Mouse (Mus musculus): ENCODE measurements around the gene Gm5129.
"Not testable (repeated sequence)": the region's sequence is repeated elsewhere in the genome, so short reads cannot be mapped to it uniquely, and the experiment has no call there.

Gene Gm5129

GRCm38 (mm10) chr5:29735557-29736061 lies at the start of gene Gm5129, which contains the start of gene Dnajb6:
Gm5129 (minus strand) TSS chr5:29735936.
Dnajb6 (plus strand) TSS chr5:29735688.
- peak; percentile 88 for DNase-seq (ENCODE audit: low read depth)

- DNase-seq (ENCODE audit: low read depth), result not testable (repeated sequence)
Observed at GRCm38 (mm10) chr5:29784906-29785305, 49.2 kb upstream of the Gm5129 start.

- DNase-seq (ENCODE audit: low read depth), result no peak
Observed at GRCm38 (mm10) chr5:29782261-29782660, 46.5 kb upstream of the Gm5129 start.

- DNase-seq (ENCODE audit: low read depth), result not testable (repeated sequence)
Observed at GRCm38 (mm10) chr5:29779733-29780132, 44.0 kb upstream of the Gm5129 start.

DNA sequence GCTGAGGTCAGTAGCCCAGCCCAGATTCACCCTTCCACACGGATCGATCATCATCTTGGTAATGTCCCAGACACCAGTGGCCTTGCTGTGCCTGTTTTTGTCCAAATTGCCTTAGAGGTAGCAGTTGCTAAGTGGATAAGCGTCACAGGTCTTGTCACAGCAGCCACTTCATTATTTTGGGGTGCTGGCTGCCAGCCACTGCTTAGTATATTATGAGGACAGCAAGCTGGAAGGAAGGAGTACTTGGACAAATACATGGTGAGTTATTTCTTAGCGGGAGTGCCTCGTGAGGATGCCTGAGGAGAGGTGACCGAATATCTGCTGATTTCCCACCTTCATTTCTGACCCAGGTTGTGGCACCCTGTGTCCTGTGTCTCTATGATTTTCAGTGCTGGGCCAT lies 42.3 kb upstream of the Gm5129 start:
- no peak for DNase-seq (ENCODE audit: low read depth)

GRCm38 (mm10) chr5:29775437-29775836 lies 39.7 kb upstream of the Gm5129 start:
- no peak for DNase-seq (ENCODE audit: low read depth)

GRCm38 (mm10) chr5:29773460-29774150 lies 37.9 kb upstream of the Gm5129 start:
- DNase-seq (ENCODE audit: low read depth), result no peak

DNA sequence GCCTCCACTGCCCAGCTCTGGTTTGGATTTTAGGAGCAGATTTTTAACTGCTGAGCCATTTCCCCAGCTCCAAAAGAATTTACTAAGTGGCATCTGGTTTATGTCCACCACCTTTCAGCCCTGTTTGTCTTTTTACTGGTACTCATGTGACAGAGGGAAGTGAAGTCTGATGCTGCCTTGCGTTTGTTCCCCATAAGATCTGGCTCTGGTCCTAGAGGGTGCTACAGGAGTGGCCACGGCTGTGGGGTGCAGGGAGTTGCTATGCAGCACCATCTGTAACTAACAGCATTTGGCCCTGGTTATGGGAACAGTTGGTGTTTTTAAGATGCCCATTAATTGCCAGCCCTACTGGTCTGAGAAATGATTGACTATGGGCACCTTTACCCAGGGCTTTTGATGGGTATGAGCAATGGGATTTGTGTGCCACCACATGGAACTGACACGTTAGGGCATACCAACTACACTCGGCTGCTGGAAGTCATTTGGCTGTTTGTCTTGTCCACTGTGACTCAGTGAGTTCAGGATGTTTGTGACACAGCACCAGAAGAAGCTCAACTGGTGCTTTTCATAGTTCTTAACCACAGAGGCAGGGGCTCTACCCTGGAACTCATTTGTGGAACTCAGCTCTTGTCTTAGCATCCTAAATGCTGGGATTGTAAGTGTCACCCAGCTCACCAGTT lies 37.1 kb upstream of the Gm5129 start:
- DNase-seq (ENCODE audit: low read depth), result no peak

GRCm38 (mm10) chr5:29772038-29772437 lies 36.3 kb upstream of the Gm5129 start:
- no peak for DNase-seq (ENCODE audit: low read depth)

- DNase-seq (ENCODE audit: low read depth), result peak; percentile 9
Observed at GRCm38 (mm10) chr5:29770935-29771334, 35.2 kb upstream of the Gm5129 start.

GRCm38 (mm10) chr5:29759318-29759717 lies 23.6 kb upstream of the Gm5129 start:
- no peak for DNase-seq (ENCODE audit: low read depth)

DNA sequence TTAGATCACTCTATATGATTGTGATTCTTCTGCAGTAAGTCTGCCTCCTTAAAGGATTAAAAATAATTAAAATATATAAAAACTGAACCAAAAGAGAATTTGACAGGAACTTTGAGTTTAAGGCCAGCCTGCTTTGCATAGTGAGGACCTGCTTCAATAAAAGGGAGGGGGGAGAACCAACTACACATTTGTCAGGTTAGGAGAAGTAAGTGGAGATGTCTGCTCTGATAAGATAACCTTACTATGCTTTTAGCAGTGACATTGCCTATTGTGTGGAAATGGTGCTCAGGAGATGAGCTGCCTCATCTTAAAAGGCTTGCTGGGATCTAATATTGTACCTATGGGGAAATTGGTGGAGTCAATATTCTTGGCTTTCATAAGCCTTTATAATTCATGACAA lies 17.2 kb upstream of the Gm5129 start:
- DNase-seq (ENCODE audit: low read depth), result no peak

DNA sequence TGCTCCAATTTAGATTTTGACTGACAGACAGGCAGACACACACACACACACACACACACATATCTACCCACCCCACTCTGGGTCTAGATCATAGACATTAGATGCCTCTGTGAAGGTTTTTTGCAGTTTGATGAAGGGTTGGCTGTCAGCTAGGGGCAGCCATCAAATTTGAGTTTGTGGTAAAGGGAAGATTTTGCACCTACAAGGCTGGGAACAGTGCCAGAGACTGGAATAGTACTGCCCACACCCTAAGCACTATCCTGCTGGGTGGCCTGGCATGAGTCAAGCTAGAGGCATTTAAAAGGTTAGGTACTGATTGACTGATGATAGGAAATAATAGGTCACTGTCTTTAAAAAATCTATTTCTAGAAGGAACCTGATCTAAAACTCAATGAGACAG lies 15.6 kb upstream of the Gm5129 start:
- DNase-seq (ENCODE audit: low read depth), result no peak

DNA sequence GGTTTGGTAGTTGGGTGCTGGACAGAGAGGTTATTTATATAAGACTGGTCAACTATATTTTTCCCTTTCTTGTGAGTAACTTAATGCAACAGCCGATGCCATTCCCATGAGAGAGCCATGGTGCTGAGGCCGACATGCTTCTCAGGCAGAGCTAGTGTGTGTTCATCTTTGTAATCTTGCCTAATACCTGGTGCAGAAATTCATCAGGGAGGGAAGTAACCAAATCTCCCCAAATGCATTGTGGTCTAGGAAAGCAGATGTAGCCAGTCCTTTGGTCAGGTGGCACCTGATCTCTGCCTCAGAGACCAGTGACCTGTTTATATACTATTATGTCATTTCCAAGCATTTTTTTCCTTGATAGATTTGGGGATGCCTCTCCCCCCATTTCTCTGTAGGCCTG lies 11.9 kb upstream of the Gm5129 start:
- DNase-seq (ENCODE audit: low read depth), result no peak

GRCm38 (mm10) chr5:29741093-29741492 lies 5.4 kb upstream of the Gm5129 start:
- no peak for DNase-seq (ENCODE audit: low read depth)

GRCm38 (mm10) chr5:29740651-29741050 lies 4.9 kb upstream of the Gm5129 start:
- DNase-seq (ENCODE audit: low read depth), result no peak

DNA sequence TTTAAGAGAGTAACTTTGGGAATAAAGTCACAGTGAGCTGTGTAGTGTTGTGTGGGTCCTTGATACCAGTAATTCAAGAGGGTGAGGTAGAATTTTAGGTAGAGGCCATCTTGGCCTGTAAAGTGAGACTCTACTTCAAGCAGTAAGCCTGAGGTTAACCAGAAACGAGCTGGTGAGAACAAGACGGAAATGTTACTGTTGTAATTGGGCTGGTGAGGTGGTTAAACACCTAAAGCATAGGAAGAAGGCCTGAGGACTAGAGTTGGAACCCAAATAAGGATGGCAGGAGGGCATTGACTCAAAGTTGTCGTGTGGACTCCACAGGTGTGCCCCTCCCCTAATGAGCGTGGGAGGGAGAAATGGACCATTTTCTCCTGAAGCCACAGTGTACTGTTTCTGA lies 2.3 kb upstream of the Gm5129 start:
- no peak for DNase-seq (ENCODE audit: low read depth)

GRCm38 (mm10) chr5:29737471-29737870 lies 1.7 kb upstream of the Gm5129 start:
- DNase-seq (ENCODE audit: low read depth), result no peak

DNA sequence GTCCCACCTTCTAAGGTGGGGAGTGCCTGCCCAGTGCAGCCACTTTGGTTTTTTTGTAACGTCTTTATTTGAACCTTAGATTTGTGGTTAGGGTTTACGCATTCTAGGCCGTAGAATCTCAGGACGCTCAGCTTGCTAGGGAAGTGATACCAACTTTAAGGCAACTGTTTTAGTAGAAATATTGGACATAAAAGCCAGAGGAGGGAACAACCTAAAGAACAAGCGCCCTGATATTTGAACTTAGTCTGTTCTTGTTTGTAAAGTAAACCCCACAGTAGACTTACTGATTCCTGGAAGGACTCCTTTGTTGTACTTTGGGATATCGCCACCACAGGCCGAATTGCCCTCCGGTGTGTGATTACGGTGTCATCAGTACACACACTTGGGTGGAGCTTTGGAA lies 1.2 kb upstream of the Gm5129 start:
- DNase-seq (ENCODE audit: low read depth), result peak; percentile 11

DNA sequence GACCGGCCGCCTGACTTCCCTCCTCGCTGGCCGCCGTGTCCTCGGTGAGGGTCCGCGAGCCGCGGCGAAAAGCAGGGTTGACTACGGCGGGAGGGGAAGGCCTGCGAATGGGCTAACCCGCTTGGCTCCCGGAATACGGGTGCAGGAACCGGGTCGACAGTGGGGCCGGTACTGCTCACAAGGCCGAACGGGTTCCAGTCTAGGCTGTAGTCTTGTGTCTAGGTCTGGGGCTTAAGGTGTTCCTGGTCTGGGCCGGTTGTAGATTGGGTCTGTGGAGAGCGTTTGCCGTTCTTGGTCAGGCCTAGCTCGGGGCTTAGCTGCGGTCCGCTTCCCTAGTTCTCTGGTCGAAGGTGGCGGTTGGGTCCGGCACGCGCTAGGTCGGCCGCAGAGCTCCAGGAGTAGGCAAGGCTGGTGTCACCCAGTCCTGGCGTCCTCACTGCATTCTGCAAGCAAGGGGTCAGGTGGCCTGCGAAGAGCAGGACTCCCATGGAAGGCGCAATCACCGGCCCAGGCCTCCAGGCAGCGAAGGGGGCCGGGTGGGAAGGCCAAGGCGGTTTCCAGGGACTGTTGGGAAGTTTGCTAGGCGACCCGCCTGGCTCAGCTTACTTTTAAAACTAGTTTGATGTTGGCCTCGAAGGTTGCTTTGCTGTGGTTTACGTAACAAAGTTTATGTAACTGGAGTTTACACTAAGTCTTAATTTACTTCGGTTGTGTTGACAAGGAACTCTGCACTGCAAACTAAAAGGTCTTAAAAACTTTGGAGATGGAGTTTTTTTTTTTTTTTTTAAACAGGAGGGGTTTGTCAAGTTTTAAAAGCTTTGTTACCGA lies 551 bp upstream of the Gm5129 start:
- peak; percentile 17 for DNase-seq (ENCODE audit: low read depth)

DNA sequence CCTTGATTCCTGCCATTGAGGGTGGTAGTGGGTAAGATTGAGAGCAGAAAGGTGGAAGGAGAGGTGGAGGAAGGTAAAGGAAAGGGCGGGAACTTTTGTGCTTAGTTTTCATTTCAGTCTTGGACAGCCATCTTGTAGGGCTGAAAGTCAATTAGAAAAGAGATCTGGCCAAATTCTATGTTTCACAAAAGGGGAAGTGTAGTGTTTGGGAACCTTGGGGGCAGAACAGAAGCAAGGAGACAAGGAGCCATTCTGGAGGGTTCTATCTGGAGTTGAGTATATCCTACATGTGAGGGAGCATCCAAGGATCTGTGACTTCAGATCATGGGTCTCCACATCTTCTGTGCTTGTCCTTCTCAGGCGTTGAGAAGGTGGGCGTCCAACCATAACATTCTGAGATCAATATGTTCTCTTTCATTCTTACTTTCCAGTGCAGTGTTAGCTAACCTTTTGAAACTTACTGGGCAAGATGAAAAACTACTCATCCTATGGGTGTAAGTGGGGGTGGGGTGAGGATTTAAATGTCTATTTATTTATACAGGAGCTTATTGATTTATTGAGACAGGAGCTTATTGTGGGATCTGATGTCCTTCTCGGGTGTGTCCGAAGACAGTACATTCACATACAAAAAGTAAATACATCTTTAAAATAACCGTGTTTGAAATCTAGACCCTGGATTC lies 765 bp downstream of the Gm5129 start:
- peak; percentile 14 for DNase-seq (ENCODE audit: low read depth)

DNA sequence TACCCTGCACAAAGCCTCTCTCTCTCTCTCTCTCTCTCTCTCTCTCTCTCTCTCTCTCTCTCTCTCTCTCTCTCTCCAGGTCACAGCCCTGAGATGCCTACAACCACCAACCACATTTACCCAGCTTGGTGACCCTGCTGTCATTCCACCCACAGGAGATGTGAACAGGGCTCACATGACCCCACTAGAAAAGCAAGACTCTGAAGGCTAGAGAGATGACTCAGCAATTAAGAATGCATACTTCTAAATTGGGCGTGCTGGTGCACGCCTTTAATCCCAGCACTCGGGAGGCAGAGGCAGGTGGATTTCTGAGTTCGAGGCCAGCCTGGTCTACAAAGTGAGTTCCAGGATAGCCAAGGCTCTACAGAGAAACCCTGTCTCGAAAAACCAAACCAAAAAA lies 9.7 kb downstream of the Gm5129 start:
- DNase-seq (ENCODE audit: low read depth), result not testable (repeated sequence)
